Mouse (Mus musculus): Measurements from ENCODE around the gene Sstr2.

- TF ChIP-seq EP300 (IDR thresholded peaks at IDR 0.05; ENCODE audit: low read depth): no peak
- TF ChIP-seq CTCF (IDR thresholded peaks at IDR 0.05; ENCODE audit: low read depth): no peak
Measured at GRCm38 (mm10) chr11:113669711-113670110, 50.6 kb downstream of the Sstr2 start.
